Mouse (Mus musculus): Measurements from ENCODE around the gene Npas3. TPM values are rescaled to one million over a fixed set of nuclear protein-coding genes. Genes with fewer than 3 reads are reported as not detected.

The Npas3 gene
- polyA plus RNA-seq, 1 experiment from 2014 or later, result 9.2 TPM

- peaks cover 11% of the 10 kb centered on the region; the same call in 1 of the 2 replicates for H3K4me1 ChIP-seq
- H3K4me3 ChIP-seq, result no peak overlapping the region
- no peak for DNase-seq (ENCODE audit: low spot score)
- no peaks in the 10 kb centered on the region for H3K9me3 ChIP-seq (replicated peaks)
- no peaks in the 10 kb centered on the region for H3K27me3 ChIP-seq (ENCODE audit: low read depth, poor library complexity, severe bottlenecking)
- no peak overlapping the region for H3K27ac ChIP-seq (replicated peaks)
- 0 out of 2 replicates have a peak, but pooled peaks cover 7% of the 10 kb centered on the region for H3K36me3 ChIP-seq
- 89% methylated on average over 3 of the region's 3 CpGs for WGBS
Measured at GRCm38 (mm10) chr12:53302129-53302528, 53.7 kb downstream of the Npas3 start.

GRCm38 (mm10) chr12:53316715-53317114 is 68.2 kb downstream of the Npas3 start:
- 0 out of 2 replicates have a peak overlapping the region, but pooled peaks have one; percentile 35 for H3K27ac ChIP-seq (replicated peaks)
- H3K9me3 ChIP-seq (replicated peaks), result no peaks in the 10 kb centered on the region
- peak; percentile 11 for DNase-seq (ENCODE audit: low spot score)
- 31% methylated on average over 2 of the region's 2 CpGs for WGBS
- H3K4me1 ChIP-seq, result peaks cover 13% of the 10 kb centered on the region
- H3K36me3 ChIP-seq, result peaks cover 17% of the 10 kb centered on the region
- H3K4me3 ChIP-seq, result no peak overlapping the region
- no peaks in the 10 kb centered on the region for H3K27me3 ChIP-seq (ENCODE audit: low read depth, poor library complexity, severe bottlenecking)

GRCm38 (mm10) chr12:53317801-53318200 is 69.3 kb downstream of the Npas3 start:
- peaks cover 13% of the 10 kb centered on the region for H3K36me3 ChIP-seq
- H3K9me3 ChIP-seq (replicated peaks), result no peaks in the 10 kb centered on the region
- H3K4me3 ChIP-seq, result no peak overlapping the region
- peak; percentile 11 for DNase-seq (ENCODE audit: low spot score)
- H3K4me1 ChIP-seq, result peaks cover 16% of the 10 kb centered on the region
- 67% methylated on average over 3 of the region's 3 CpGs for WGBS
- H3K27me3 ChIP-seq (ENCODE audit: low read depth, poor library complexity, severe bottlenecking), result no peaks in the 10 kb centered on the region
- H3K27ac ChIP-seq (replicated peaks), result no peak overlapping the region

GRCm38 (mm10) chr12:53320526-53320925 is 72.0 kb downstream of the Npas3 start:
- Histone ChIP-seq H3K4me1 (peaks cover 16% of the 10 kb centered on the region), H3K9me3 (replicated peaks) (no peaks in the 10 kb centered on the region), H3K36me3 (no peaks in the 10 kb centered on the region), H3K27ac (replicated peaks) (no peak overlapping the region), H3K27me3 (ENCODE audit: low read depth, poor library complexity, severe bottlenecking) (no peaks in the 10 kb centered on the region), H3K4me3 (no peak overlapping the region)
- DNase-seq (ENCODE audit: low spot score), result no peak
- 94% methylated on average over 2 of the region's 2 CpGs for WGBS

- no peaks in the 10 kb centered on the region for H3K9me3 ChIP-seq (replicated peaks)
- H3K36me3 ChIP-seq, result no peaks in the 10 kb centered on the region
- DNase-seq (ENCODE audit: low spot score), result no peak
- 83% methylated on average over 12 of the region's 12 CpGs for WGBS
- no peaks in the 10 kb centered on the region for H3K27me3 ChIP-seq (ENCODE audit: low read depth, poor library complexity, severe bottlenecking)
- H3K4me1 ChIP-seq, result peaks cover 16% of the 10 kb centered on the region
- H3K27ac ChIP-seq (replicated peaks), result no peak overlapping the region
- H3K4me3 ChIP-seq, result no peak overlapping the region
Measured at GRCm38 (mm10) chr12:53321018-53321417, 72.5 kb downstream of the Npas3 start.

- 77% methylated on average over 2 of the region's 2 CpGs for WGBS
- DNase-seq (ENCODE audit: low spot score), result no peak
Measured at GRCm38 (mm10) chr12:53321944-53322343, 73.5 kb downstream of the Npas3 start.

GRCm38 (mm10) chr12:53327653-53328188 is 79.2 kb downstream of the Npas3 start:
- 53% methylated on average over 3 of the region's 3 CpGs for WGBS
- Histone ChIP-seq H3K27ac (replicated peaks) (no peak overlapping the region), H3K4me1 (peaks cover 31% of the 10 kb centered on the region)

More at GRCm38 (mm10) chr12:53321944-53322343, 73.5 kb downstream of the Npas3 start:
- Histone ChIP-seq H3K4me3 (no peak overlapping the region), H3K9me3 (replicated peaks) (no peaks in the 10 kb centered on the region), H3K27me3 (ENCODE audit: low read depth, poor library complexity, severe bottlenecking) (no peaks in the 10 kb centered on the region), H3K27ac (replicated peaks) (no peak overlapping the region), H3K36me3 (no peaks in the 10 kb centered on the region), H3K4me1 (peaks cover 15% of the 10 kb centered on the region)

GRCm38 (mm10) chr12:53328257-53328736 is 79.8 kb downstream of the Npas3 start:
- no peaks in the 10 kb centered on the region for H3K9me3 ChIP-seq (replicated peaks)
- H3K4me3 ChIP-seq, result no peak overlapping the region
- H3K4me1 ChIP-seq, result peaks cover 31% of the 10 kb centered on the region
- no peaks in the 10 kb centered on the region for H3K27me3 ChIP-seq (ENCODE audit: low read depth, poor library complexity, severe bottlenecking)
- peaks cover 7% of the 10 kb centered on the region; the same call in 1 of the 2 replicates for H3K36me3 ChIP-seq
- no peak overlapping the region for H3K27ac ChIP-seq (replicated peaks)
- DNase-seq (ENCODE audit: low spot score), result no peak
- 60% methylated on average over 5 of the region's 5 CpGs for WGBS

More at GRCm38 (mm10) chr12:53327653-53328188, 79.2 kb downstream of the Npas3 start:
- Histone ChIP-seq H3K4me3 (no peak overlapping the region), H3K27me3 (ENCODE audit: low read depth, poor library complexity, severe bottlenecking) (no peaks in the 10 kb centered on the region), H3K9me3 (replicated peaks) (no peaks in the 10 kb centered on the region), H3K36me3 (0 out of 2 replicates have a peak, but pooled peaks cover 1% of the 10 kb centered on the region)
- no peak for DNase-seq (ENCODE audit: low spot score)

GRCm38 (mm10) chr12:53330141-53330540 is 81.7 kb downstream of the Npas3 start:
- H3K4me1 ChIP-seq, result peaks cover 31% of the 10 kb centered on the region
- 89% methylated on average over 6 of the region's 6 CpGs for WGBS

GRCm38 (mm10) chr12:53331391-53331790 is 82.9 kb downstream of the Npas3 start:
- Histone ChIP-seq H3K4me3 (no peak overlapping the region), H3K36me3 (peaks cover 12% of the 10 kb centered on the region; the same call in 1 of the 2 replicates), H3K4me1 (peaks cover 31% of the 10 kb centered on the region), H3K9me3 (replicated peaks) (no peaks in the 10 kb centered on the region), H3K27me3 (ENCODE audit: low read depth, poor library complexity, severe bottlenecking) (no peaks in the 10 kb centered on the region), H3K27ac (replicated peaks) (no peak overlapping the region)
- no peak for DNase-seq (ENCODE audit: low spot score)
- 77% methylated on average over 9 of the region's 9 CpGs for WGBS

More at GRCm38 (mm10) chr12:53330141-53330540, 81.7 kb downstream of the Npas3 start:
- Histone ChIP-seq H3K27me3 (ENCODE audit: low read depth, poor library complexity, severe bottlenecking) (no peaks in the 10 kb centered on the region), H3K36me3 (peaks cover 12% of the 10 kb centered on the region; the same call in 1 of the 2 replicates), H3K9me3 (replicated peaks) (no peaks in the 10 kb centered on the region), H3K27ac (replicated peaks) (no peak overlapping the region), H3K4me3 (no peak overlapping the region)
- DNase-seq (ENCODE audit: low spot score), result no peak

GRCm38 (mm10) chr12:53331800-53332199 is 83.3 kb downstream of the Npas3 start:
- 89% methylated on average over 3 of the region's 3 CpGs for WGBS
- DNase-seq (ENCODE audit: low spot score), result no peak
- H3K27ac ChIP-seq (replicated peaks), result no peak overlapping the region
- no peaks in the 10 kb centered on the region for H3K27me3 ChIP-seq (ENCODE audit: low read depth, poor library complexity, severe bottlenecking)
- H3K4me3 ChIP-seq, result no peak overlapping the region
- peaks cover 12% of the 10 kb centered on the region; the same call in 1 of the 2 replicates for H3K36me3 ChIP-seq
- H3K9me3 ChIP-seq (replicated peaks), result no peaks in the 10 kb centered on the region
- H3K4me1 ChIP-seq, result peaks cover 29% of the 10 kb centered on the region

- Histone ChIP-seq H3K9me3 (replicated peaks) (no peaks in the 10 kb centered on the region), H3K36me3 (peaks cover 12% of the 10 kb centered on the region; the same call in 1 of the 2 replicates), H3K27me3 (ENCODE audit: low read depth, poor library complexity, severe bottlenecking) (no peaks in the 10 kb centered on the region), H3K27ac (replicated peaks) (no peak overlapping the region), H3K4me3 (no peak overlapping the region), H3K4me1 (peaks cover 23% of the 10 kb centered on the region)
- DNase-seq (ENCODE audit: low spot score), result no peak
- WGBS, result 90% methylated on average over 2 of the region's 2 CpGs
Measured at GRCm38 (mm10) chr12:53333251-53333650, 84.8 kb downstream of the Npas3 start.

GRCm38 (mm10) chr12:53338349-53338948 is 90.0 kb downstream of the Npas3 start:
- H3K4me1 ChIP-seq, result peaks cover 13% of the 10 kb centered on the region
- no peaks in the 10 kb centered on the region for H3K27me3 ChIP-seq (ENCODE audit: low read depth, poor library complexity, severe bottlenecking)
- no peak overlapping the region for H3K4me3 ChIP-seq
- 52% methylated on average over 14 of the region's 14 CpGs for WGBS
- H3K9me3 ChIP-seq (replicated peaks), result no peaks in the 10 kb centered on the region
- no peak for DNase-seq (ENCODE audit: low spot score)
- no peak overlapping the region for H3K27ac ChIP-seq (replicated peaks)
- peaks cover 6% of the 10 kb centered on the region; the same call in 1 of the 2 replicates for H3K36me3 ChIP-seq

Measured in midbrain, embryonic 10.5 days (tissue).